Mouse (Mus musculus): ENCODE results near the gene Zfp958.

DNA sequence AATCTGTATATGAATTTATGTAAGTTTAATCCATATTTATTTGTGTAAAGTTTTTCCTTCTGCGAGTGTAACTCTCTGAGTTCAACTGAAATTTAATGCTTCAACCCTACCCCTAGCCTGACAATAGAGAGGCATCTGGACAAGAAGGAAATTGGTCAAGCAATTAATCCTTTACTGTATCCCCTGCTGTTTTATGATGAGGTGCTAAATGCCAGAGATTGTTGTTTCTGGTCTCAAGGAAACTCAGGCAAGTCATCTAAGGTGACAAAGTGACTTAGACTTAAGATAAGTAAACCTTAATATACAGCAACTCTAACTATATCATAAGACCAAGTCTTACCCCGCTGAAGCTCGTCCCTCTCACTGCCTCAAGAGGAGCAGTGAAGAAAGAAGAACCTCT, 31.0 kb upstream of the Zfp958 start:
- TF ChIP-seq GATA1 (IDR thresholded peaks at IDR 0.05; ENCODE audit: borderline replicate concordance, low read length) (no peak), FLI1 (IDR thresholded peaks at IDR 0.05; ENCODE audit: low read length) (no peak)

Data from megakaryocyte, embryonic 14.5 days (primary cell).